Mouse (Mus musculus): ENCODE measurements around the gene Tmem132a.

Gene Tmem132a

GRCm38 (mm10) chr19:10895016-10895528 is 25.3 kb upstream of the Tmem132a start, which contains the start of gene Prpf19:
Gene Prpf19, plus strand, starts transcription at chr19:10895231.
- peak; percentile 97 for DNase-seq (ENCODE audit: low read depth, low spot score)
- Histone ChIP-seq H3K27me3 (ENCODE audit: control insufficient read depth, insufficient read depth, low read length, poor library complexity, severe bottlenecking) (no peaks in the 10 kb centered on the region), H3K36me3 (ENCODE audit: control insufficient read depth, insufficient read depth, low read length, poor library complexity, severe bottlenecking) (peaks cover 10% of the 10 kb centered on the region; the same call in 1 of the 2 replicates)

DNA sequence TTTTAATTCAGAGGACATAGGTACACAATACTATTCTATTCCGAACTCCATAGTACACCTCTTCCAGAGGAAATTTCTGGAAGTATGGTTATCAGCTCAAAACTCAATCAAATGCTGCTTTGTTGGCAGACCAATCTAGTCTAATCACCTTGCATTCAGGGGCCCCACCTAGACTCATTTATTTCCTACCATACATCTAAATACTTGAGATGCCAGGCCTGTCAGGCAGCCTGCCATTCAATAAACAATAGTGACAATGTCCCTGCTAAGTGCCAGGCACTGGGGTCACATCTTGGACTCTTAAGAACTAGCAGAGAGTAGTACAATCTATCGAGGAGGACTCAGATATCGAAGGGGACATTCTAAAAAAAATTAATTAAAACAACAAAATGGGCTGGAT is 22.5 kb upstream of the Tmem132a start:
- H3K27me3 ChIP-seq (ENCODE audit: control insufficient read depth, insufficient read depth, low read length, poor library complexity, severe bottlenecking), result no peaks in the 10 kb centered on the region
- no peaks in the 10 kb centered on the region for H3K36me3 ChIP-seq (ENCODE audit: control insufficient read depth, insufficient read depth, low read length, poor library complexity, severe bottlenecking)
- DNase-seq (ENCODE audit: low read depth, low spot score), result no peak

DNA sequence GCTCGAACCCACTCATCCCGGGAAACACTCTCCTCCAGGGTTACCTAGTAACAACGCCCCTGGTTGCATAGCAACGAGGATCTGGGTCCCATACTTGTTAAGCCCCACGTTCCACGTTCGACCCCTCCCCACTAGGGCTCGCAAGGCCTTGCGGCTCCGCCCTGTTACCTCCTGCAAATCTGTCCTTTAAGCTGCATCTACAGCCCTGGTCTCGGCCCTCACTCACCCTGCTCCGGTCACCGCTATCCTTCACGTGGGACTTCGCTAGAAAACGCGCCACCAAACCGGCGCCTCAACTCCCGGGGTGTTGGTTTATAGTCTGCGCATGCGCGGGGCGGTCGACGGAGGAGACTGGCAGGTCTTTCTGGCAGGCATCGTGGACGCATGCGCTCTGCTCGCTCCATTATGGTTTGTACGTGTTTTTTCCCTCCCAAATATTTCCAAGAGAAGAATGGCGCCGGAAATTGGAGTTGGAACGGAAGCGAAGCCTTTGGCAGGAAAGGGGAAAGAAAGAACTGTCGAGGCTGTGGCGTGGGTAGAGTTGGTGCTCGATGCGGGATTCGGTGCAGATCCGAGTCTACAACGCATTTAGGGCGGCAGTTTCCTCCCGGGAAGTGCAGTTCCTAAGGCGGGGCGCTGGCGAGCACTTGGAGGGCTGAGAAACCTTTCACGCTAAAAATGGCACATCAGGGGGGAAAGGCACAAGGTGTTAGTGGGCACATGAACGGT is 11.8 kb upstream of the Tmem132a start, which contains the start of gene Tmem109:
TSS of gene Tmem109 (minus strand) at position 576 of the 729 bp plus-strand sequence.
- DNase-seq (ENCODE audit: low read depth, low spot score), result peak; percentile 92
- H3K27me3 ChIP-seq (ENCODE audit: control insufficient read depth, insufficient read depth, low read length, poor library complexity, severe bottlenecking), result no peaks in the 10 kb centered on the region
- no peaks in the 10 kb centered on the region for H3K36me3 ChIP-seq (ENCODE audit: control insufficient read depth, insufficient read depth, low read length, poor library complexity, severe bottlenecking)

- H3K27me3 ChIP-seq (ENCODE audit: control insufficient read depth, insufficient read depth, low read length, poor library complexity, severe bottlenecking), result no peaks in the 10 kb centered on the region
- no peaks in the 10 kb centered on the region for H3K36me3 ChIP-seq (ENCODE audit: control insufficient read depth, insufficient read depth, low read length, poor library complexity, severe bottlenecking)
- DNase-seq (ENCODE audit: low read depth, low spot score), result peak; percentile 35
Measured at GRCm38 (mm10) chr19:10880975-10881425, 11.3 kb upstream of the Tmem132a start.

- DNase-seq (ENCODE audit: low read depth, low spot score), result peak; percentile 91
- Histone ChIP-seq H3K36me3 (ENCODE audit: control insufficient read depth, insufficient read depth, low read length, poor library complexity, severe bottlenecking) (no peaks in the 10 kb centered on the region), H3K27me3 (ENCODE audit: control insufficient read depth, insufficient read depth, low read length, poor library complexity, severe bottlenecking) (no peaks in the 10 kb centered on the region)
Measured at GRCm38 (mm10) chr19:10880085-10880974, 10.6 kb upstream of the Tmem132a start.

- no peak for DNase-seq (ENCODE audit: low read depth, low spot score)
- Histone ChIP-seq H3K36me3 (ENCODE audit: control insufficient read depth, insufficient read depth, low read length, poor library complexity, severe bottlenecking) (peaks cover under 1% of the 10 kb centered on the region; the same call in 1 of the 2 replicates), H3K27me3 (ENCODE audit: control insufficient read depth, insufficient read depth, low read length, poor library complexity, severe bottlenecking) (no peaks in the 10 kb centered on the region)
Measured at GRCm38 (mm10) chr19:10878201-10878837, 8.6 kb upstream of the Tmem132a start.

DNA sequence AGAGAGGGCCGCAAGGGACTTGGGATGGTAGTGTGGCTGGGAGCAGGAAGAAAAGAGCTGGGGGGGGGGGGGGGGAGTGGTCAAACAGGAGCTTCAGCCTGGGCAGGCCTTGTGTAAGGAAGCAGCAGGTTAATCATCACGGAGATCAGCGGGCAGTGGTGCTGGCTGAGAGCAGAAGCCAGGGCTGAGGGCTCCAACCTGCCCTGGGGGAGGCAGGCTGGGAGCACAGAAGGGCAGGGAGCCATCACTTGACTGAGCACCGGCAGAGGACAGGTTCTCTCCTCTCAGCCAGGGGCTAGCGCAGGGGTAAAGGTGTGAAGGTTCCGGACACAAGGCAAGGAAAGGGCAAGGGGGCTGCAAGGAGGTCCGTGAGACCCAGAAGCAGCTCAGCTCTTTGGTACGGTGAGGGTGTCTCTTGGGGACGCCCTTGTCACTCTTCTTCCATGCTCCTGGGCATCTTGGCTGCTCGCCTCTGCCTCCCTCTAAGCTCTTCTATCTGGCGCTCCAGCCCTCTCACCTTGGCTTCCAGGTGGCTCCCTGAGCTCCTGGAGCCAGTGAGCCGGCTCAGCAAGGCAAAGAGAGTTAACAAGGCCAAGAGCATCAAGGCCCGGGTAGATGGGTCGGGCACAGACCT is 1.7 kb upstream of the Tmem132a start:
- no peak for DNase-seq (ENCODE audit: low read depth, low spot score)
- Histone ChIP-seq H3K36me3 (ENCODE audit: control insufficient read depth, insufficient read depth, low read length, poor library complexity, severe bottlenecking) (peaks cover 5% of the 10 kb centered on the region), H3K27me3 (ENCODE audit: control insufficient read depth, insufficient read depth, low read length, poor library complexity, severe bottlenecking) (no peaks in the 10 kb centered on the region)

DNA sequence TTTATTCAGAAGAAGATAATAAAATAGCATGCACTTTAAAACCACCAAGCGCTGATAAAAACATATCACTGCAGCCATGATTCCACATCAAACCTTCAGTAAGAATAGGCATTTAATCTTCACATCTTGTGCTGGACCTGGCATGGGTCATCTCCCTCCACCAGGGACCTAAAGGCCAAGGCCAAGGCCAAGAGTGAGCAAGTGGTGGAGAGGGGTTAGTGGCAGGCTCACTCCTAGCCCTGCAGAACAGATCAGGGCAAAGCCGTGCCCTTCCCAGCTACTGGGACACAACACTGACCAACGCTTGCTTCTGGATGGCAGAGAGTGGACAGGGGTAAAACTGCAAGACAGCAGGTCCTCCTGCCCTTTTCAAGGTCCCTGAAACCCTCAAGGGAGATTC is 936 bp upstream of the Tmem132a start:
- no peak for DNase-seq (ENCODE audit: low read depth, low spot score)
- H3K36me3 ChIP-seq (ENCODE audit: control insufficient read depth, insufficient read depth, low read length, poor library complexity, severe bottlenecking), result peaks cover 5% of the 10 kb centered on the region

DNA sequence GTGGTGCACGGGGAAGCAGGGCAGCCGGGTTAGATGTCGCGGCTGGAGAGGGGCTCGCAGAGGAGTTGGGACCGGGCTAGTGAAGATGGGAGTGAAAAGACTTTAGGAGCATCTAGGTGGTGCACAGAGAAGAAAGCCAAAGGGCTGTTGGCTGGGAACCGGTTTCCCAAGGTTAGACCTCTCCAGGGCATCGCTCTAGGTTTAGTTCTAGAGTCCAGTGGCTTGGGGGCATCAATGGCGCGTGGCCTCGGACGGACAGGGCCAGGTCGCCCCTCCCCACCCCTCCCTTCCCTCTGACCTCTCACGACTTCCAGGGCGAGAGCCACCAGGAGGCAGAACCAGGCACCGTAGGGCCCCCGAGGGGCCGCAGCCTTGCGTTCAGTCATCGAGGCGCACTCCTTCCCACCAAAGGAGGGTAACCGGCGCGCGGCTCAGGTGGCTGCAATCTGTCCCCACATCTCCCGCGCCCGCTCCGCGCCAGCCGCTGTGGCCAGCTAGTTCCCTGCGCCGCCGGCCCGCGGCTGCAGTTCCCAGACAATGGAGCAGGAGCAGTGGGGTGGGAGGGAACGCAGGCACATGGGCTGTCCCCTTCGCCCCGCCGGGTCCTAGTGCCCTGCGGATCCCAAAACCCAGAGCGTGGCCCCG is 377 bp downstream of the Tmem132a start:
- Histone ChIP-seq H3K36me3 (ENCODE audit: control insufficient read depth, insufficient read depth, low read length, poor library complexity, severe bottlenecking) (peaks cover 5% of the 10 kb centered on the region), H3K27me3 (ENCODE audit: control insufficient read depth, insufficient read depth, low read length, poor library complexity, severe bottlenecking) (no peaks in the 10 kb centered on the region)
- DNase-seq (ENCODE audit: low read depth, low spot score), result no peak

More for the DNA sequence above, 936 bp upstream of the Tmem132a start:
- no peaks in the 10 kb centered on the region for H3K27me3 ChIP-seq (ENCODE audit: control insufficient read depth, insufficient read depth, low read length, poor library complexity, severe bottlenecking)

- H3K36me3 ChIP-seq (ENCODE audit: control insufficient read depth, insufficient read depth, low read length, poor library complexity, severe bottlenecking), result peaks cover 5% of the 10 kb centered on the region
- no peaks in the 10 kb centered on the region for H3K27me3 ChIP-seq (ENCODE audit: control insufficient read depth, insufficient read depth, low read length, poor library complexity, severe bottlenecking)
- no peak for DNase-seq (ENCODE audit: low read depth, low spot score)
Measured at GRCm38 (mm10) chr19:10868623-10869141, 1.1 kb downstream of the Tmem132a start.

DNA sequence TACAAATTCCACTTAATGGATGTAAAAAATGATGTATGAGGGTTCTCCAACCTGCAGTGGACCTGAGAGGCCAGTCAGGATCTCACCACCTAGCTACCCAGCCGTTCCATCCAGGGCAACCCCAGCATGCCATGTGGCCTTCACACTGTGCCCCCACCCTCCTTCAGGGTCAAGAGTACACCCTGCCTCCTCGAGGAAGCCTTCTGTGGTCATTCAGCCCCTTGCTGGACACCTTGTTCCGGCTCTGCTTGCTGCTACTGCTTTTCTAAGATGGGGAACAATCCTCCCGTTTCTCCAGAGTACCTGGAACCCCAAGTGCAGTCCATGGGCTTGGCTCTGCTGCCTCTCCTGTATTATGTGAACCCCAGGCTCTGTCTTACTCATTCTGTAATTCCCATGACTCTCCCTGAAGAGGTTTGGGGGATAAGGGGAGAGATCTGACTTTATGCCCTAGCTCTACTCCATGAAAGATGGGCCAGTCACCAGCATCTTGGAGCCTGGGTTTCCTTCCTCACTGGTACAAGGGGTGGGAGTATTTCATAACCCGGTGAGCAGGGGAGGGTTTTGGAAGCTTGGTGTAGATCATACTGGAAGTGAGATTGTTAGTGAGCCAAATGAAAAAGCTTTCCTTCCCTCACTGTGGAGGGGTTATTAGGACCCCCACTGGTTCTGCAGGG is 1.7 kb downstream of the Tmem132a start:
- H3K36me3 ChIP-seq (ENCODE audit: control insufficient read depth, insufficient read depth, low read length, poor library complexity, severe bottlenecking), result peaks cover 3% of the 10 kb centered on the region
- no peak for DNase-seq (ENCODE audit: low read depth, low spot score)
- H3K27me3 ChIP-seq (ENCODE audit: control insufficient read depth, insufficient read depth, low read length, poor library complexity, severe bottlenecking), result no peaks in the 10 kb centered on the region

DNA sequence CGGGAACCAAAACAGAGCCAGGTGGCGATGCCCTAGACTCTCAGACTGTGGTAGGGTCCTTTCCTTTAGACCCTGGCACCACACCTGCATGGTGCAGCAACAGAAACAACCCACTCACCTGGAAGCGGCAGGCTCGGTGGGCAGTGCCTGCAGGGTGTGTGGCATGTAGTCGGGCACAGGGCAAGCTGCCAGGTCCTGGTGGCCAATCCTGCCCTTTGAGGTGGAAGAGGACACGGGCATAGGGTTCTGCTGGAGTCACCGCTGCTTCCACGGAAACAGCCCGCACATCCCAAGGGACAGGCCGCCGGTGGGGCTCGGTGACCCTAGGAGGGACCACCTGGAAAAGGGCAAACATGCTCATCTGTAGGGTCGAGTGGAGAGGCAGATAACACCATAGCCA is 3.4 kb downstream of the Tmem132a start:
- no peak for DNase-seq (ENCODE audit: low read depth, low spot score)
- Histone ChIP-seq H3K27me3 (ENCODE audit: control insufficient read depth, insufficient read depth, low read length, poor library complexity, severe bottlenecking) (no peaks in the 10 kb centered on the region), H3K36me3 (ENCODE audit: control insufficient read depth, insufficient read depth, low read length, poor library complexity, severe bottlenecking) (no peaks in the 10 kb centered on the region)

- Histone ChIP-seq H3K27me3 (ENCODE audit: control insufficient read depth, insufficient read depth, low read length, poor library complexity, severe bottlenecking) (no peaks in the 10 kb centered on the region), H3K36me3 (ENCODE audit: control insufficient read depth, insufficient read depth, low read length, poor library complexity, severe bottlenecking) (no peaks in the 10 kb centered on the region)
- no peak for DNase-seq (ENCODE audit: low read depth, low spot score)
Measured at GRCm38 (mm10) chr19:10860072-10860497, 9.7 kb downstream of the Tmem132a start.
